In genomic region chr11:99126482-99127253, GRCm38 (mm10) we compare ENCODE assay signal across 10 mouse cellular contexts. TPM values are rescaled to one million over a fixed set of nuclear protein-coding genes. Genes with fewer than 3 reads are reported as not detected.
DNase-seq lines count a peak whose midpoint lies in the region; ATAC-seq lines count a peak whose summit lies in the region.
"Had no signal": no experiment of that assay in that cellular context is flagged by ENCODE, and none has a peak within 500 bp of the region (broad histone marks: within the 10 kb centered on the region; RNA-seq: fewer than 3 reads in every experiment).

No protein-coding gene starts in this region.

- H3K9ac ChIP-seq in hindbrain, embryonic 12.5 days = no peak overlapping the region
- no peak overlapping the region for H3K9ac ChIP-seq in hindbrain, embryonic 11.5 days (ENCODE audit: low read depth, low read length)
- H3K9ac ChIP-seq in embryonic facial prominence, embryonic 14.5 days (ENCODE audit: low read depth, low read length) = no peak overlapping the region
- H3K9ac ChIP-seq in kidney, embryonic 14.5 days (ENCODE audit: low read depth, low read length) = peak overlapping the region; percentile 25; the same call in 1 of the 2 replicates
- H3K9ac ChIP-seq in lung, embryonic 16.5 days (ENCODE audit: low read length) = peak overlapping the region; percentile 53

- no peak overlapping the region for H3K4me3 ChIP-seq in hindbrain, embryonic 12.5 days
- no peak overlapping the region for H3K4me3 ChIP-seq in hindbrain, embryonic 11.5 days (ENCODE audit: low read depth, low read length)
- no peak overlapping the region for H3K4me3 ChIP-seq in embryonic facial prominence, embryonic 14.5 days (ENCODE audit: low read depth, low read length)
- H3K4me3 ChIP-seq in kidney, embryonic 14.5 days (ENCODE audit: low read length) = no peak overlapping the region
- no peak overlapping the region for H3K4me3 ChIP-seq in lung, embryonic 16.5 days (ENCODE audit: low read length)
- H3K4me3 ChIP-seq: erythroblast, embryonic 14.5 days; megakaryocyte, embryonic 14.5 days had no signal

- 52% methylated on average over 5 of the region's 5 CpGs for WGBS in hindbrain, embryonic 12.5 days
- WGBS in hindbrain, embryonic 11.5 days = 50% methylated on average over 5 of the region's 5 CpGs
- 43% methylated on average over 5 of the region's 5 CpGs for WGBS in embryonic facial prominence, embryonic 14.5 days
- 30% methylated on average over 5 of the region's 5 CpGs for WGBS in kidney, embryonic 14.5 days
- WGBS in lung, embryonic 16.5 days = 11% methylated on average over 5 of the region's 5 CpGs

- H3K4me2 ChIP-seq in hindbrain, embryonic 12.5 days (replicated peaks) = no peak overlapping the region
- H3K4me2 ChIP-seq in hindbrain, embryonic 11.5 days (replicated peaks; ENCODE audit: low read depth, low read length) = no peak overlapping the region
- no peak overlapping the region for H3K4me2 ChIP-seq in embryonic facial prominence, embryonic 14.5 days (ENCODE audit: low read depth, low read length)
- no peak overlapping the region; the same call in 1 of the 2 replicates for H3K4me2 ChIP-seq in kidney, embryonic 14.5 days (replicated peaks; ENCODE audit: low read depth, low read length)
- peak overlapping the region; percentile 43 for H3K4me2 ChIP-seq in lung, embryonic 16.5 days (ENCODE audit: low read depth, low read length)

- H3K27ac ChIP-seq in hindbrain, embryonic 12.5 days = peak overlapping the region; percentile 52; the same call in 1 of the 2 replicates
- H3K27ac ChIP-seq in hindbrain, embryonic 11.5 days (ENCODE audit: low read depth, low read length) = no peak overlapping the region
- peak overlapping the region; percentile 70 for H3K27ac ChIP-seq in embryonic facial prominence, embryonic 14.5 days (replicated peaks; ENCODE audit: low read depth, low read length)
- peak overlapping the region; percentile 70 for H3K27ac ChIP-seq in kidney, embryonic 14.5 days (ENCODE audit: low read depth, low read length)
- H3K27ac ChIP-seq in lung, embryonic 16.5 days (ENCODE audit: low read length) = peak overlapping the region; percentile 97

- no peak for ATAC-seq in hindbrain, embryonic 12.5 days (ENCODE audit: low FRiP score)
- ATAC-seq in hindbrain, embryonic 11.5 days (ENCODE audit: low FRiP score) = no peak
- ATAC-seq in embryonic facial prominence, embryonic 14.5 days (ENCODE audit: low read depth) = no peak
- no peak for ATAC-seq in kidney, embryonic 14.5 days (ENCODE audit: low FRiP score, low TSS enrichment)
- peak; percentile 80 for ATAC-seq in lung, embryonic 16.5 days (ENCODE audit: low read depth)

- DNase-seq in hindbrain, embryonic 11.5 days (ENCODE audit: low spot score) = no peak
- no peak for DNase-seq in embryonic facial prominence, embryonic 14.5 days (ENCODE audit: low spot score)
- DNase-seq in gastrocnemius, postnatal 10 days = no peak
- DNase-seq in MN1 (ENCODE audit: low spot score) = no peak
- DNase-seq in urinary bladder, adult 18-20 months (ENCODE audit: low spot score in 2 of 2) = no peak

- H3K27me3 ChIP-seq in hindbrain, embryonic 12.5 days = no peaks in the 10 kb centered on the region
- no peaks in the 10 kb centered on the region for H3K27me3 ChIP-seq in hindbrain, embryonic 11.5 days (ENCODE audit: control insufficient read depth, insufficient read depth, low read length)
- no peaks in the 10 kb centered on the region for H3K27me3 ChIP-seq in embryonic facial prominence, embryonic 14.5 days (replicated peaks; ENCODE audit: control insufficient read depth, insufficient read depth, low read length)
- no peaks in the 10 kb centered on the region for H3K27me3 ChIP-seq in kidney, embryonic 14.5 days (ENCODE audit: control insufficient read depth, insufficient read depth, low read length)
- H3K27me3 ChIP-seq in lung, embryonic 16.5 days (ENCODE audit: control insufficient read depth, insufficient read depth, low read depth, low read length) = no peaks in the 10 kb centered on the region

- H3K4me1 ChIP-seq in hindbrain, embryonic 12.5 days = peaks cover 39% of the 10 kb centered on the region
- peaks cover 9% of the 10 kb centered on the region for H3K4me1 ChIP-seq in hindbrain, embryonic 11.5 days (replicated peaks; ENCODE audit: control insufficient read depth, insufficient read depth, low read length)
- H3K4me1 ChIP-seq in embryonic facial prominence, embryonic 14.5 days (ENCODE audit: control insufficient read depth, insufficient read depth, low read length) = peaks cover 22% of the 10 kb centered on the region
- peaks cover 24% of the 10 kb centered on the region for H3K4me1 ChIP-seq in kidney, embryonic 14.5 days (ENCODE audit: control insufficient read depth, insufficient read depth, low read length)
- H3K4me1 ChIP-seq in lung, embryonic 16.5 days (replicated peaks; ENCODE audit: control insufficient read depth, insufficient read depth, low read length) = peaks cover 39% of the 10 kb centered on the region

- H3K36me3 ChIP-seq in hindbrain, embryonic 12.5 days = no peaks in the 10 kb centered on the region
- H3K36me3 ChIP-seq in hindbrain, embryonic 11.5 days (ENCODE audit: control insufficient read depth, insufficient read depth, low read length) = no peaks in the 10 kb centered on the region
- H3K36me3 ChIP-seq in embryonic facial prominence, embryonic 14.5 days (ENCODE audit: control insufficient read depth, insufficient read depth, low read length) = no peaks in the 10 kb centered on the region
- H3K36me3 ChIP-seq in kidney, embryonic 14.5 days (ENCODE audit: control insufficient read depth, insufficient read depth, low read length) = no peaks in the 10 kb centered on the region
- no peaks in the 10 kb centered on the region for H3K36me3 ChIP-seq in lung, embryonic 16.5 days (ENCODE audit: control insufficient read depth, insufficient read depth, low read length)

- H3K9me3 ChIP-seq in hindbrain, embryonic 12.5 days (replicated peaks) = peaks cover 7% of the 10 kb centered on the region; the same call in 1 of the 2 replicates
- H3K9me3 ChIP-seq in hindbrain, embryonic 11.5 days (ENCODE audit: control insufficient read depth, low read length) = no peaks in the 10 kb centered on the region
- 0 out of 2 replicates have a peak, but pooled peaks cover 3% of the 10 kb centered on the region for H3K9me3 ChIP-seq in embryonic facial prominence, embryonic 14.5 days (ENCODE audit: control insufficient read depth, low read length)
- H3K9me3 ChIP-seq in kidney, embryonic 14.5 days (ENCODE audit: control insufficient read depth, low read length) = no peaks in the 10 kb centered on the region
- no peaks in the 10 kb centered on the region for H3K9me3 ChIP-seq in lung, embryonic 16.5 days (ENCODE audit: control insufficient read depth, low read length)
- H3K9me3 ChIP-seq: megakaryocyte, embryonic 14.5 days had no signal

RNA-seq across cellular contexts. Expression of gene Ccr7, which starts 28.2 kb away (rescaled TPM):
- 0.25 and 0.42 TPM in 2 replicates for polyA plus RNA-seq in hindbrain, embryonic 12.5 days (2016; fragmentation: Nextera tagmentation; extraction: Ambion mirVana)
- polyA plus RNA-seq in hindbrain, embryonic 11.5 days (2014; fragmentation: Nextera tagmentation; extraction: Ambion mirVana) = 0.17 and 0.31 TPM in 2 replicates
- 0.33 and 0.50 TPM in 2 replicates for polyA plus RNA-seq in embryonic facial prominence, embryonic 14.5 days (2014; fragmentation: Nextera tagmentation; extraction: Ambion mirVana)
- polyA plus RNA-seq in kidney, embryonic 14.5 days (2014; fragmentation: Nextera tagmentation; extraction: Ambion mirVana) = 0.13 TPM in 1 of 2 replicates, not detected in the other
- polyA plus RNA-seq in lung, embryonic 16.5 days (2015; fragmentation: Nextera tagmentation; extraction: Ambion mirVana) = 0.18 and 0.20 TPM in 2 replicates
- total RNA-seq in gastrocnemius, postnatal 10 days (2021) = under 1 TPM; 0.14 to 0.23 TPM
- polyA plus RNA-seq: erythroblast, embryonic 14.5 days had no signal

RNA-seq across cellular contexts. Expression of gene Tns4, which starts 37.6 kb away (rescaled TPM):
- polyA plus RNA-seq in hindbrain, embryonic 12.5 days (2016; fragmentation: Nextera tagmentation; extraction: Ambion mirVana) = 0.32 and 0.36 TPM in 2 replicates
- 0.50 and 1.1 TPM in 2 replicates for polyA plus RNA-seq in hindbrain, embryonic 11.5 days (2014; fragmentation: Nextera tagmentation; extraction: Ambion mirVana)
- 0.81 and 1.0 TPM in 2 replicates for polyA plus RNA-seq in embryonic facial prominence, embryonic 14.5 days (2014; fragmentation: Nextera tagmentation; extraction: Ambion mirVana)
- 0.11 and 0.20 TPM in 2 replicates for polyA plus RNA-seq in kidney, embryonic 14.5 days (2014; fragmentation: Nextera tagmentation; extraction: Ambion mirVana)
- 0.19 and 0.39 TPM in 2 replicates for polyA plus RNA-seq in lung, embryonic 16.5 days (2015; fragmentation: Nextera tagmentation; extraction: Ambion mirVana)
- not detected for total RNA-seq in gastrocnemius, postnatal 10 days (2021)
- polyA plus RNA-seq: erythroblast, embryonic 14.5 days had no signal

Comparison
In these comparisons a context has a peak if more than half of its experiments do, and no peak if none do; other contexts are left out.
1. H3K9ac ChIP-seq: peak in kidney, embryonic 14.5 days (single experiment) and lung, embryonic 16.5 days (single experiment); none in hindbrain, embryonic 12.5 days (single experiment), hindbrain, embryonic 11.5 days (single experiment) and embryonic facial prominence, embryonic 14.5 days (single experiment).